Mouse (Mus musculus) midbrain, embryonic 13.5 days (tissue): Measurements from ENCODE around the gene Olfr1415. TPM values are rescaled to one million over a fixed set of nuclear protein-coding genes. Genes with fewer than 3 reads are reported as not detected.
"Not testable (repeated sequence)": the region's sequence is repeated elsewhere in the genome, so short reads cannot be mapped to it uniquely, and the experiment has no call there.

Experiments used
- ATAC-seq: fragments of 200-750 bp; cut with Nextera tagmentation; 2 replicates; pipeline ENCODE4 v1.8.0; 2017; ENCODE audit warnings: mild to moderate bottlenecking, moderate TSS enrichment, moderate library complexity
- H3K27ac ChIP-seq: fragments of 300-500 bp; sonication (generic); 2 replicates; pipeline ENCODE4 v1.5.1; 2015; ENCODE audit warnings: inconsistent platforms, mild to moderate bottlenecking, moderate library complexity
- H3K27me3 ChIP-seq: fragments of 300-500 bp; sonication (generic); 2 replicates; pipeline ENCODE4 v1.6.1; 2015; ENCODE audit warnings: mild to moderate bottlenecking, inconsistent platforms
- H3K36me3 ChIP-seq: fragments of 300-500 bp; sonication (generic); 2 replicates; pipeline ENCODE4 v1.6.1; 2015; ENCODE audit warnings: mild to moderate bottlenecking, inconsistent platforms
- H3K4me1 ChIP-seq: fragments of 300-500 bp; sonication (generic); replicated peaks from 2 replicates; pipeline ENCODE4 v1.6.1; 2015; ENCODE audit warnings: inconsistent platforms
- H3K4me2 ChIP-seq: fragments of 300-500 bp; sonication (generic); replicated peaks from 2 replicates; pipeline ENCODE4 v1.6.1; 2015; ENCODE audit warnings: moderate library complexity, mild to moderate bottlenecking, inconsistent platforms
- H3K4me3 ChIP-seq: fragments of 300-500 bp; sonication (generic); replicated peaks from 2 replicates; pipeline ENCODE4 v1.5.1; 2015; ENCODE audit warnings: mild to moderate bottlenecking, inconsistent platforms
- H3K9ac ChIP-seq: fragments of 300-500 bp; sonication (generic); replicated peaks from 2 replicates; pipeline ENCODE4 v1.6.1; 2015; ENCODE audit warnings: mild to moderate bottlenecking, inconsistent platforms
- H3K9me3 ChIP-seq: fragments of 300-500 bp; sonication (generic); 2 replicates; pipeline ENCODE4 v1.6.1; 2016; ENCODE audit warnings: mild to moderate bottlenecking, inconsistent platforms
- WGBS: fragments of 180-500 bp; shearing (Covaris S2); methylation state at CpG from one replicate; pipeline ENCODE4 v1.1.7; 2015; 5-methylcytosine and 5-hydroxymethylcytosine counted together
- polyA plus RNA-seq: library from polyadenylated mRNA; unstranded; fragments of >200 nt; fragmentation: Nextera tagmentation; extraction: Ambion mirVana; gene quantifications from 2 replicates; pipeline ENCODE4 v1.2.1, GENCODE M21; 2015

The Olfr1415 gene
- polyA plus RNA-seq: not detected in 2 replicates

- Histone ChIP-seq H3K4me1 (no peaks in the 10 kb centered on the region), H3K4me2 (no peak within 1 kb of the TSS), H3K36me3 (no peaks in the 10 kb centered on the region), H3K9me3 (no peaks in the 10 kb centered on the region), H3K4me3 (no peak within 1 kb of the TSS), H3K27me3 (no peaks in the 10 kb centered on the region), H3K27ac (no peak within 1 kb of the TSS), H3K9ac (no peak within 1 kb of the TSS)
- no peak for ATAC-seq
- WGBS: 78% methylated on average over 2 of the region's 2 CpGs
Observed at GRCm38 (mm10) chr1:92496001-92496400, at the start of gene Olfr1415. Gene Olfr1415 (minus strand): TSS chr1:92496101.

- no peak overlapping the region for H3K4me2 ChIP-seq
- H3K27me3 ChIP-seq: no peaks in the 10 kb centered on the region
- H3K9me3 ChIP-seq: no peaks in the 10 kb centered on the region; the same call in 1 of the 2 replicates
- no peak overlapping the region for H3K27ac ChIP-seq
- H3K4me1 ChIP-seq: no peaks in the 10 kb centered on the region
- H3K4me3 ChIP-seq: no peak overlapping the region
- 49% methylated on average over 2 of the region's 2 CpGs for WGBS
- H3K9ac ChIP-seq: no peak overlapping the region
- no peak for ATAC-seq
- no peaks in the 10 kb centered on the region for H3K36me3 ChIP-seq
Observed at GRCm38 (mm10) chr1:92539071-92539470, 43.2 kb upstream of the Olfr1415 start.

- ATAC-seq: no peak
- no peaks in the 10 kb centered on the region for H3K27me3 ChIP-seq
- no peak overlapping the region for H3K4me2 ChIP-seq
- 62% methylated on average over 5 of the region's 5 CpGs for WGBS
- H3K9me3 ChIP-seq: no peaks in the 10 kb centered on the region; the same call in 1 of the 2 replicates
- no peak overlapping the region for H3K27ac ChIP-seq
- no peaks in the 10 kb centered on the region for H3K36me3 ChIP-seq
- no peak overlapping the region for H3K4me3 ChIP-seq
- H3K4me1 ChIP-seq: no peaks in the 10 kb centered on the region
- H3K9ac ChIP-seq: no peak overlapping the region
Observed at GRCm38 (mm10) chr1:92536972-92537371, 41.1 kb upstream of the Olfr1415 start.

- no peak for ATAC-seq
- Histone ChIP-seq H3K9ac (no peak overlapping the region), H3K4me1 (no peaks in the 10 kb centered on the region), H3K27me3 (no peaks in the 10 kb centered on the region), H3K36me3 (no peaks in the 10 kb centered on the region), H3K9me3 (no peaks in the 10 kb centered on the region), H3K4me2 (no peak overlapping the region), H3K27ac (no peak overlapping the region), H3K4me3 (no peak overlapping the region)
- 89% methylated on average over 3 of the region's 3 CpGs for WGBS
Observed at GRCm38 (mm10) chr1:92523764-92524163, 27.9 kb upstream of the Olfr1415 start.

- 20% methylated on average over 10 of the region's 10 CpGs for WGBS
- no peak overlapping the region for H3K4me3 ChIP-seq
- no peak overlapping the region for H3K27ac ChIP-seq
- H3K36me3 ChIP-seq: no peaks in the 10 kb centered on the region
- H3K9ac ChIP-seq: no peak overlapping the region
- ATAC-seq: peak; percentile 74
- H3K4me1 ChIP-seq: no peaks in the 10 kb centered on the region
- H3K9me3 ChIP-seq: no peaks in the 10 kb centered on the region
- no peak overlapping the region for H3K4me2 ChIP-seq
- no peaks in the 10 kb centered on the region for H3K27me3 ChIP-seq
Observed at GRCm38 (mm10) chr1:92521376-92521775, 25.5 kb upstream of the Olfr1415 start.

- H3K36me3 ChIP-seq: no peaks in the 10 kb centered on the region
- H3K27me3 ChIP-seq: no peaks in the 10 kb centered on the region
- H3K9me3 ChIP-seq: no peaks in the 10 kb centered on the region
- H3K9ac ChIP-seq: no peak overlapping the region
- H3K4me3 ChIP-seq: no peak overlapping the region
- no peak overlapping the region for H3K27ac ChIP-seq
- no peak overlapping the region for H3K4me2 ChIP-seq
- no peaks in the 10 kb centered on the region for H3K4me1 ChIP-seq
- 84% methylated on average over 6 of the region's 6 CpGs for WGBS
- ATAC-seq: no peak
Observed at GRCm38 (mm10) chr1:92519046-92519445, 23.1 kb upstream of the Olfr1415 start.

- no peaks in the 10 kb centered on the region for H3K27me3 ChIP-seq
- H3K4me2 ChIP-seq: no peak within 1 kb of the TSS
- no peaks in the 10 kb centered on the region for H3K9me3 ChIP-seq
- H3K36me3 ChIP-seq: no peaks in the 10 kb centered on the region
- no peaks in the 10 kb centered on the region for H3K4me1 ChIP-seq
- no peak within 1 kb of the TSS for H3K4me3 ChIP-seq
- no peak within 1 kb of the TSS for H3K27ac ChIP-seq
- no peak for ATAC-seq
- WGBS: 88% methylated on average over 3 of the region's 3 CpGs
- no peak within 1 kb of the TSS for H3K9ac ChIP-seq
Observed at GRCm38 (mm10) chr1:92518561-92518960, 22.7 kb upstream of the Olfr1415 start, which contains the start of gene Olfr1414. Gene Olfr1414 (minus strand): TSS chr1:92518661.

GRCm38 (mm10) chr1:92515390-92515789 lies 19.5 kb upstream of the Olfr1415 start:
- Histone ChIP-seq H3K27me3 (no peaks in the 10 kb centered on the region), H3K4me2 (no peak overlapping the region), H3K4me3 (no peak overlapping the region), H3K9ac (no peak overlapping the region), H3K36me3 (no peaks in the 10 kb centered on the region), H3K27ac (no peak overlapping the region), H3K9me3 (no peaks in the 10 kb centered on the region), H3K4me1 (no peaks in the 10 kb centered on the region)
- 90% methylated on average over 11 of the region's 11 CpGs for WGBS
- no peak for ATAC-seq

GRCm38 (mm10) chr1:92511646-92512045 lies 15.7 kb upstream of the Olfr1415 start:
- H3K4me3 ChIP-seq, H3K27ac ChIP-seq, H3K4me2 ChIP-seq, ATAC-seq, H3K4me1 ChIP-seq, H3K27me3 ChIP-seq, H3K36me3 ChIP-seq, H3K9me3 ChIP-seq, H3K9ac ChIP-seq: not testable (repeated sequence)
- WGBS: 86% methylated on average over 5 of the region's 5 CpGs

- no peaks in the 10 kb centered on the region for H3K36me3 ChIP-seq
- H3K27ac ChIP-seq: no peak within 1 kb of the TSS
- no peak for ATAC-seq
Observed at GRCm38 (mm10) chr1:92485013-92485412, 10.9 kb downstream of the Olfr1415 start, which contains the start of gene Olfr1416. Gene Olfr1416 (minus strand): TSS chr1:92485113.

GRCm38 (mm10) chr1:92474066-92474578 lies 21.8 kb downstream of the Olfr1415 start:
- H3K4me2 ChIP-seq: peak overlapping the region; percentile 93
- H3K9me3 ChIP-seq: no peaks in the 10 kb centered on the region
- H3K27ac ChIP-seq: no peak overlapping the region
- H3K4me1 ChIP-seq: peaks cover 20% of the 10 kb centered on the region
- H3K36me3 ChIP-seq: peaks cover 19% of the 10 kb centered on the region
- peak; percentile 78; the same call in 1 of the 2 replicates for ATAC-seq
- peak overlapping the region; percentile 97 for H3K9ac ChIP-seq
- 6% methylated on average over 10 of the region's 10 CpGs for WGBS
- H3K4me3 ChIP-seq: peak overlapping the region; percentile 78
- H3K27me3 ChIP-seq: peaks cover 3% of the 10 kb centered on the region; the same call in 1 of the 2 replicates

More at GRCm38 (mm10) chr1:92485013-92485412, 10.9 kb downstream of the Olfr1415 start, which contains the start of gene Olfr1416:
- Histone ChIP-seq H3K4me3 (no peak within 1 kb of the TSS), H3K9me3 (peaks cover 9% of the 10 kb centered on the region; the same call in 1 of the 2 replicates), H3K9ac (no peak within 1 kb of the TSS), H3K27me3 (no peaks in the 10 kb centered on the region), H3K4me1 (no peaks in the 10 kb centered on the region), H3K4me2 (no peak within 1 kb of the TSS)

GRCm38 (mm10) chr1:92473165-92474041 lies 22.5 kb downstream of the Olfr1415 start, which contains the start of gene Ndufa10:
Gene Ndufa10 (minus strand): TSS chr1:92473860.
- Histone ChIP-seq H3K4me1 (peaks cover 20% of the 10 kb centered on the region), H3K9me3 (no peaks in the 10 kb centered on the region), H3K9ac (peak within 1 kb of the TSS; percentile 97), H3K36me3 (peaks cover 26% of the 10 kb centered on the region), H3K4me3 (peak within 1 kb of the TSS; percentile 78), H3K27me3 (peaks cover 3% of the 10 kb centered on the region; the same call in 1 of the 2 replicates), H3K4me2 (peak within 1 kb of the TSS; percentile 93), H3K27ac (peak within 1 kb of the TSS; percentile 65; the same call in 1 of the 2 replicates)
- WGBS: under 1% methylated on average over 67 of the region's 67 CpGs
- peak; percentile 93 for ATAC-seq
